Mouse (Mus musculus): ENCODE measurements at regions not wholly inside any gene's neighbourhood (a gene's known extent, or its start where the extent isn't known, plus 50 kb on each side); places are given as distances from the start of the nearest gene placed in this dataset.

DNA sequence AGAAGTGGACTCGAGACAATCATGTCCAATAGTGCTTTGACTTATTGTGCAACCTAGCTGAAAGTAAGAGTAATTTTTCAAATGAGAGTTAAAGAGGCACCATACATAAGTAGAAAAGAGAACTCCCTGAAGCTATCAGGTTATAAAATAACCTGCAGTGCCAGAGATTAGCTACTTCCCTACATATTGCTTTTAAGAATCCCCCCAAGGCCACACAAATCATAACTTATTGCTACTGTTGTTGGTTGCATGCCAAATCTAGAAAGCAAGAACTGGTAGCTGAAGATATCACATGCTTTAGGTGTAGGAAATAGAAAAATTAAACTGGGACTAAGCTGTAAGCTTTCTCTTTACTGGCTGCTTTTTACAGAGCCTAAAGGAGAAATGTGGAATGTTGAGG is 554.3 kb downstream of the Serpinb8 start:
- Histone ChIP-seq H3K4me1 (replicated peaks) (no peaks in the 10 kb centered on the region), H3K9ac (replicated peaks) (no peak overlapping the region), H3K4me2 (replicated peaks) (no peak overlapping the region), H3K27ac (no peak overlapping the region), H3K9me3 (no peaks in the 10 kb centered on the region), H3K4me3 (replicated peaks) (no peak overlapping the region), H3K36me3 (no peaks in the 10 kb centered on the region), H3K27me3 (no peaks in the 10 kb centered on the region)
- 80% methylated on average over 1 of the region's 1 CpGs for WGBS
- ATAC-seq: no peak

- H3K4me2 ChIP-seq (replicated peaks): no peak overlapping the region
- H3K27me3 ChIP-seq: no peaks in the 10 kb centered on the region
- peaks cover 15% of the 10 kb centered on the region for H3K4me1 ChIP-seq (replicated peaks)
- no peaks in the 10 kb centered on the region for H3K9me3 ChIP-seq
- H3K9ac ChIP-seq (replicated peaks): no peak overlapping the region
- peak overlapping the region; percentile 60 for H3K27ac ChIP-seq
- H3K36me3 ChIP-seq: no peaks in the 10 kb centered on the region
- peak; percentile 95 for ATAC-seq
- no peak overlapping the region for H3K4me3 ChIP-seq (replicated peaks)
- 43% methylated on average over 3 of the region's 3 CpGs for WGBS
These were observed 591.8 kb downstream of the Serpinb8 start for GRCm38 (mm10) chr1:108181350-108182167.

GRCm38 (mm10) chr1:108182168-108182539 is 592.3 kb downstream of the Serpinb8 start:
- ATAC-seq: peak; percentile 77
- WGBS: 47% methylated on average over 4 of the region's 4 CpGs
- Histone ChIP-seq H3K27me3 (no peaks in the 10 kb centered on the region), H3K9me3 (no peaks in the 10 kb centered on the region), H3K9ac (replicated peaks) (no peak overlapping the region), H3K4me1 (replicated peaks) (peaks cover 15% of the 10 kb centered on the region), H3K36me3 (no peaks in the 10 kb centered on the region), H3K4me2 (replicated peaks) (no peak overlapping the region), H3K27ac (peak overlapping the region; percentile 59), H3K4me3 (replicated peaks) (no peak overlapping the region)

DNA sequence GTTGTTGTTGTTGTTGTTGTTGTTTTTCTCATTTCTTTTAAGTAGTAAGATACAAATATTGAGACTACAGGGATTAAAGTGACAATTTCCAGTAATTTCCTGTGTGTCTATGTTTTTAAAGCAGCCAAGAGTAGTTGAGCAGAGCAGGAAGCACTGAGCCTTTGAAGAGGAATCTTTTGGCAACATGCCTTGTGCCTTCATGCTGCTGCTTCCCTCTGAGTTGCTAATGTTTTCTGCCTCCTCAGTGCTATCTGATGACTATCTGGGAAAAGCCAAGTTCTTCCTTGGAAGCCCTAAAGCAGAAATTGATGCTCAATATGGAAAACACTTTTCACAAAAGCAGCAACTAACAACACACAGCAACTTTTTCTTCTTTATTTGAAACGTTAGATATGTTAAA is 634.2 kb downstream of the Serpinb8 start:
- Histone ChIP-seq H3K9ac (replicated peaks) (no peak overlapping the region), H3K4me2 (replicated peaks) (no peak overlapping the region), H3K4me1 (replicated peaks) (no peaks in the 10 kb centered on the region), H3K4me3 (replicated peaks) (no peak overlapping the region), H3K27ac (no peak overlapping the region), H3K36me3 (no peaks in the 10 kb centered on the region), H3K27me3 (no peaks in the 10 kb centered on the region), H3K9me3 (no peaks in the 10 kb centered on the region)
- 87% methylated on average over 1 of the region's 1 CpGs for WGBS
- no peak for ATAC-seq

DNA sequence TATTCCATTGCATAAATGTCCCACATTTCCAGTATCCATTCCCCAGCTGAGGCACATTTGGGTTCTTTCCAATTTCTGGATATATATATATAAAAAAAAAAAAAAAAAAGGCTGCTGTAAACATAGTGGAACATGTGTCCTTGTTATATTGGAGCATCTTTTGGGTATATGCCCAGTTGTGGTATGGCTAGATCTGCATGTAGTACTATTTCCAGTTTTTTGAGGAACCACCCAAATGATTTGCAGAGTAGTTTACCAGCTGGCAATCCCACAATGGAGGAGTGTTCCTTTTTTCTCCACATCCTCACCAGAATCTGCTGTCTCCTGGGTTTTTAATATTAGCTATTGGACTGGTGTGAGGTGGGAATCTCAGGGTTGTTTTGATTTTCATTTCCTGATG is 650.3 kb downstream of the Serpinb8 start:
- no peak overlapping the region for H3K4me3 ChIP-seq (replicated peaks)
- H3K27ac ChIP-seq: no peak overlapping the region
- H3K4me2 ChIP-seq (replicated peaks): no peak overlapping the region
- H3K27me3 ChIP-seq: no peaks in the 10 kb centered on the region
- H3K9ac ChIP-seq (replicated peaks): no peak overlapping the region
- ATAC-seq: no peak
- no peaks in the 10 kb centered on the region; the same call in 1 of the 2 replicates for H3K9me3 ChIP-seq
- no peaks in the 10 kb centered on the region for H3K36me3 ChIP-seq
- H3K4me1 ChIP-seq (replicated peaks): no peaks in the 10 kb centered on the region

DNA sequence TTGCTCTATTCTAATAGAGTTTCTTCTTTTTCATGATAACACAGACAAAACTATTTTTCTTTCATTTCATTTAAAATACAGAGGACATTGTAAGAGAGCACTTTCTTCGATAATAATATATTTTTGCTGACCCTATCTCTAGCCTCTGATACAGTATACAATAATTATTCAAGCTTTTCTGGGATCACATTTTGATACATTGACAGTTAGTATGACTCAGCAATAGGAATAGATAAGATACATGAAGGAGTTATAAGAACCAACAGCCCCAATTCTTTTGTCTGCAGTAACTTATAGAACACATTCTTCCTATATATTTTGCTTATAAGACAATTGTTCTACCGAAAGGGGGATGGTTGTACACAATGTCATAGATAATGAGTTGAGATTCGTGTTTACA is 665.3 kb downstream of the Serpinb8 start:
- no peaks in the 10 kb centered on the region for H3K36me3 ChIP-seq
- H3K9me3 ChIP-seq: no peaks in the 10 kb centered on the region
- no peaks in the 10 kb centered on the region for H3K4me1 ChIP-seq (replicated peaks)
- ATAC-seq: no peak
- H3K27me3 ChIP-seq: no peaks in the 10 kb centered on the region
- H3K4me3 ChIP-seq (replicated peaks): no peak overlapping the region
- H3K27ac ChIP-seq: no peak overlapping the region
- WGBS: 91% methylated on average over 3 of the region's 3 CpGs
- no peak overlapping the region for H3K9ac ChIP-seq (replicated peaks)
- H3K4me2 ChIP-seq (replicated peaks): no peak overlapping the region

DNA sequence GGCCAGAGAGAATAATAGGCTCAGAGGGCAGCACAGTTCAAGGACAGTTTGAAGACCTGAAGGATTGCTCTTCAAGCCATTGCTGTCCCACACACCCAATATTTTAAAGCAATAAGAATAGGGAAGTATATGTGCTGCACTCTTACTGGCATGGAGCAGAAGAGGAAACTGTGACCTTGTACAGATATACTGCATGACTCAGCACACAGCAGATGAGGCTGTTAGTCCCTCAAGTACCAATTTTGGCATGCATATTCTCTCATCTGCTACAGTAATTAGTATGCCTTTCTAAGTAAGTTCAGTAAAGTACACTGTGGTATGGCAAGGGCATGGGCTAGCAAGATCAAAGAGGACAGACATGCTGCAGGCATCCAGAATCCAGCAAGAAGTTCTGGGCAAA is 669.5 kb downstream of the Serpinb8 start:
- Histone ChIP-seq H3K4me3 (replicated peaks) (no peak overlapping the region), H3K4me2 (replicated peaks) (no peak overlapping the region), H3K36me3 (no peaks in the 10 kb centered on the region), H3K27ac (no peak overlapping the region), H3K9ac (replicated peaks) (no peak overlapping the region), H3K9me3 (no peaks in the 10 kb centered on the region), H3K27me3 (no peaks in the 10 kb centered on the region), H3K4me1 (replicated peaks) (no peaks in the 10 kb centered on the region)
- ATAC-seq: no peak

DNA sequence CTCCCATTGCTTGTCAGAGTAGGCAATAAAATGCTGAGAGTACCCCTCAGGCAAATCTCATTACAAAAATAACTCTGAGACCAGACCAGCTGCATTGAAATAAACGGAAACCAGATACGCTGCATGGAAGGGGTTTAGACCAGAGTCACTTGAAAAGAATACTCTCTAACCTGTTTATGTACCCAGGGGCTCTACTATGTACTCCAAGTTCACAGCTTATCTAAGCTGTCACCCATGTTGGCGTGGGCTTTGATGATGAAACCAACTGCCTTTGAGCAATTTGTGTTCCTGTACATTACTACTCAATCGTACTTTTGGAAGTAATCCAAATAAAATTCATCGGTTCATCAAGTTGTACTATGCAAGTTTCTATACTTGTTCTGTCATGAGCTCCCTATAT is 692.3 kb downstream of the Serpinb8 start:
- Histone ChIP-seq H3K9me3 (no peaks in the 10 kb centered on the region), H3K9ac (replicated peaks) (no peak overlapping the region), H3K4me3 (replicated peaks) (no peak overlapping the region), H3K27ac (no peak overlapping the region), H3K4me2 (replicated peaks) (no peak overlapping the region), H3K4me1 (replicated peaks) (no peaks in the 10 kb centered on the region), H3K36me3 (no peaks in the 10 kb centered on the region), H3K27me3 (no peaks in the 10 kb centered on the region)
- 94% methylated on average over 5 of the region's 5 CpGs for WGBS
- no peak for ATAC-seq

- no peak overlapping the region for H3K27ac ChIP-seq
- H3K4me1 ChIP-seq (replicated peaks): no peaks in the 10 kb centered on the region
- WGBS: 53% methylated on average over 1 of the region's 1 CpGs
- no peak for ATAC-seq
- no peak overlapping the region for H3K9ac ChIP-seq (replicated peaks)
- no peak overlapping the region for H3K4me3 ChIP-seq (replicated peaks)
- H3K36me3 ChIP-seq: no peaks in the 10 kb centered on the region
- H3K4me2 ChIP-seq (replicated peaks): no peak overlapping the region
- no peaks in the 10 kb centered on the region for H3K9me3 ChIP-seq
- H3K27me3 ChIP-seq: no peaks in the 10 kb centered on the region
These were observed 696.8 kb downstream of the Serpinb8 start for GRCm38 (mm10) chr1:108286571-108286970.

Measured in midbrain, embryonic 13.5 days (tissue).